Mouse (Mus musculus) CD4-positive, CD25-positive, alpha-beta regulatory T cell (primary cell): ENCODE results near the gene Cdh10. TPM values are rescaled to one million over a fixed set of nuclear protein-coding genes. Genes with fewer than 3 reads are reported as not detected.

ENCODE experiments used
- polyA plus RNA-seq: library from polyadenylated mRNA; unstranded; fragments of 100-300 nt; shearing (Covaris generic); gene quantifications from one replicate; pipeline ENCODE4 v1.2.1, GENCODE M21; 2017

Gene Cdh10
- not detected for polyA plus RNA-seq

GRCm38 (mm10) chr15:18818185-18818973, at the start of gene Cdh10:
Cdh10 (plus strand) TSS chr15:18818947.

